Mouse (Mus musculus) heart, embryonic 14.5 days (tissue): ENCODE results near the gene 1700029J07Rik. TPM values are rescaled to one million over a fixed set of nuclear protein-coding genes. Genes with fewer than 3 reads are reported as not detected.

Experiments used
- ATAC-seq: fragments of 200-750 bp; cut with Nextera tagmentation; 2 replicates; pipeline ENCODE4 v1.8.0; 2017; ENCODE audit warnings: low read depth, moderate TSS enrichment; ENCODE audit not compliant: insufficient number of reproducible peaks, insufficient read depth, low FRiP score
- H3K27ac ChIP-seq, 2 experiments: fragments of 200-500 bp in 1 of 2; fragments of 300-500 bp in 1 of 2; sonication (generic) in 1 of 2; replicated peaks in 1 of 2; 2 replicates each; pipeline ENCODE4 v1.5.1; 2012 to 2014; ENCODE audit warnings: low read depth in 2 of 2, low read length in 2 of 2, control low read depth in 1 of 2, mild to moderate bottlenecking in 1 of 2, mixed read lengths in 1 of 2; ENCODE audit not compliant: control insufficient read depth in 1 of 2, insufficient read depth in 1 of 2
- H3K27me3 ChIP-seq: fragments of 300-500 bp; sonication (generic); 2 replicates; pipeline ENCODE4 v1.6.1; 2014; ENCODE audit warnings: mild to moderate bottlenecking, low read length, control low read depth; ENCODE audit not compliant: control insufficient read depth, insufficient read depth
- H3K36me3 ChIP-seq: fragments of 300-500 bp; sonication (generic); 2 replicates; pipeline ENCODE4 v1.6.1; 2014; ENCODE audit warnings: mild to moderate bottlenecking, control low read depth, low read length, mixed read lengths; ENCODE audit not compliant: control insufficient read depth, insufficient read depth
- H3K4me1 ChIP-seq, 2 experiments: fragments of 200-500 bp in 1 of 2; fragments of 300-500 bp in 1 of 2; sonication (generic) in 1 of 2; 2 replicates each; pipeline ENCODE4 v1.6.1; 2012 to 2014; ENCODE audit warnings: low read length in 2 of 2, control low read depth in 1 of 2, mixed read lengths in 1 of 2; ENCODE audit not compliant: control insufficient read depth in 2 of 2, insufficient read depth in 2 of 2
- H3K4me2 ChIP-seq: fragments of 300-500 bp; sonication (generic); 2 replicates; pipeline ENCODE4 v1.6.1; 2014; ENCODE audit warnings: mild to moderate bottlenecking, low read length
- H3K4me3 ChIP-seq, 2 experiments: fragments of 200-500 bp in 1 of 2; fragments of 300-500 bp in 1 of 2; sonication (generic) in 1 of 2; 2 replicates each; pipeline ENCODE4 v1.5.1; 2012 to 2014; ENCODE audit warnings: low read length in 2 of 2, mild to moderate bottlenecking in 2 of 2, control low read depth in 1 of 2, low read depth in 1 of 2, moderate library complexity in 1 of 2; ENCODE audit not compliant: control insufficient read depth in 1 of 2, insufficient read depth in 1 of 2
- H3K9ac ChIP-seq: fragments of 300-500 bp; sonication (generic); 2 replicates; pipeline ENCODE4 v1.6.1; 2014; ENCODE audit warnings: mild to moderate bottlenecking, low read length
- H3K9me3 ChIP-seq: fragments of 300-500 bp; sonication (generic); 2 replicates; pipeline ENCODE4 v1.6.1; 2016; ENCODE audit warnings: low read length, control low read depth; ENCODE audit not compliant: control insufficient read depth
- WGBS: fragments of 180-500 bp; shearing (Covaris S2); extraction: QIAGEN DNeasy Blood & Tissue Kit; methylation state at CpG from one replicate; pipeline ENCODE4 v1.1.7; 2014; 5-methylcytosine and 5-hydroxymethylcytosine counted together
- polyA plus RNA-seq: library from polyadenylated mRNA; unstranded; fragments of >200 nt; fragmentation: Nextera tagmentation; extraction: Ambion mirVana; gene quantifications from 2 replicates; pipeline ENCODE4 v1.2.1, GENCODE M21; 2014

The 1700029J07Rik gene
- polyA plus RNA-seq, 1 experiment from 2014 or later: 2.8 TPM

- 20% methylated on average over 4 of the region's 4 CpGs for WGBS
- Histone ChIP-seq H3K4me3 (no peak within 1 kb of the TSS), H3K4me2 (peak within 1 kb of the TSS; percentile 50), H3K4me1 (peaks cover 5 to 18% of the 10 kb centered on the region in 2 experiments), H3K36me3 (no peaks in the 10 kb centered on the region), H3K9ac (peak within 1 kb of the TSS; percentile 41; the same call in 1 of the 2 replicates), H3K27ac (peak within 1 kb of the TSS; percentile 82 to 85), H3K9me3 (no peaks in the 10 kb centered on the region), H3K27me3 (no peaks in the 10 kb centered on the region)
- no peak for ATAC-seq
Measured at GRCm38 (mm10) chr8:46005596-46005995, 30.5 kb upstream of the 1700029J07Rik start, which contains the start of gene Ankrd37. Ankrd37 (minus strand) TSS chr8:46005707.

- Histone ChIP-seq H3K4me1 (peaks cover 6% of the 10 kb centered on the region in 2 experiments), H3K27ac (peak overlapping the region; percentile 98 to 99), H3K36me3 (peaks cover 28% of the 10 kb centered on the region), H3K9me3 (no peaks in the 10 kb centered on the region), H3K27me3 (no peaks in the 10 kb centered on the region), H3K9ac (peak overlapping the region; percentile 91), H3K4me2 (peak overlapping the region; percentile 87), H3K4me3 (peak overlapping the region; percentile 53 to 64)
- WGBS: 6% methylated on average over 54 of the region's 55 CpGs
- peak; percentile 99 for ATAC-seq
Measured at GRCm38 (mm10) chr8:45999784-46000705, 25.0 kb upstream of the 1700029J07Rik start.

- WGBS: 1% methylated on average over 22 of the region's 22 CpGs
- H3K27me3 ChIP-seq: no peaks in the 10 kb centered on the region
- peaks cover 3 to 5% of the 10 kb centered on the region in 2 experiments; a peak in 3 of 4 replicates for H3K4me1 ChIP-seq
- peak within 1 kb of the TSS; percentile 98 to 99 for H3K27ac ChIP-seq
- no peak for ATAC-seq
- peak within 1 kb of the TSS; percentile 87 for H3K4me2 ChIP-seq
- no peaks in the 10 kb centered on the region for H3K9me3 ChIP-seq
- H3K9ac ChIP-seq: peak within 1 kb of the TSS; percentile 91
- H3K36me3 ChIP-seq: peaks cover 33% of the 10 kb centered on the region
- peak within 1 kb of the TSS; percentile 53 to 64 for H3K4me3 ChIP-seq
Measured at GRCm38 (mm10) chr8:45999138-45999783, 24.2 kb upstream of the 1700029J07Rik start, which contains the start of gene Lrp2bp. Lrp2bp (plus strand) TSS chr8:45999303.

- Histone ChIP-seq H3K9ac (no peak overlapping the region), H3K36me3 (peaks cover 43% of the 10 kb centered on the region), H3K4me1 (peaks cover 3 to 5% of the 10 kb centered on the region in 2 experiments; a peak in 3 of 4 replicates), H3K4me3 (peak overlapping the region in 1 of 2 experiments; percentile 53; a peak in 1 of 4 replicates), H3K9me3 (no peaks in the 10 kb centered on the region), H3K27me3 (no peaks in the 10 kb centered on the region), H3K4me2 (peak overlapping the region; percentile 87), H3K27ac (no peak overlapping the region)
- WGBS: 64% methylated on average over 2 of the region's 2 CpGs
- no peak for ATAC-seq
Measured at GRCm38 (mm10) chr8:45998228-45998627, 23.2 kb upstream of the 1700029J07Rik start.

- H3K9me3 ChIP-seq: no peaks in the 10 kb centered on the region
- H3K36me3 ChIP-seq: peaks cover 60% of the 10 kb centered on the region
- ATAC-seq: no peak
- H3K9ac ChIP-seq: no peak overlapping the region
- 84% methylated on average over 3 of the region's 3 CpGs for WGBS
- H3K27me3 ChIP-seq: no peaks in the 10 kb centered on the region
- no peak overlapping the region for H3K4me2 ChIP-seq
- no peak overlapping the region for H3K27ac ChIP-seq
- H3K4me3 ChIP-seq: no peak overlapping the region
- peaks cover 3 to 5% of the 10 kb centered on the region in 2 experiments; a peak in 3 of 4 replicates for H3K4me1 ChIP-seq
Measured at GRCm38 (mm10) chr8:45995576-45995975, 20.5 kb upstream of the 1700029J07Rik start.

- Histone ChIP-seq H3K4me2 (no peak overlapping the region), H3K27ac (no peak overlapping the region), H3K9me3 (no peaks in the 10 kb centered on the region), H3K27me3 (no peaks in the 10 kb centered on the region), H3K36me3 (peaks cover 71% of the 10 kb centered on the region), H3K4me1 (peaks cover 0 to under 1% of the 10 kb centered on the region in 2 experiments; a peak in 1 of 4 replicates), H3K9ac (no peak overlapping the region), H3K4me3 (no peak overlapping the region)
- no peak for ATAC-seq
- 92% methylated on average over 2 of the region's 2 CpGs for WGBS
Measured at GRCm38 (mm10) chr8:45994111-45994510, 19.1 kb upstream of the 1700029J07Rik start.

- H3K36me3 ChIP-seq: peaks cover 71% of the 10 kb centered on the region
- ATAC-seq: no peak
Measured at GRCm38 (mm10) chr8:45990631-45991310, 15.7 kb upstream of the 1700029J07Rik start.

More at GRCm38 (mm10) chr8:45990631-45991310, 15.7 kb upstream of the 1700029J07Rik start:
- Histone ChIP-seq H3K27ac (no peak overlapping the region), H3K9me3 (no peaks in the 10 kb centered on the region), H3K9ac (no peak overlapping the region), H3K4me2 (no peak overlapping the region), H3K4me3 (no peak overlapping the region), H3K27me3 (no peaks in the 10 kb centered on the region), H3K4me1 (no peaks in the 10 kb centered on the region)
- 96% methylated on average over 4 of the region's 4 CpGs for WGBS
